Mouse (Mus musculus) embryonic facial prominence, embryonic 14.5 days (tissue): ENCODE measurements around the gene Bpi. TPM values are rescaled to one million over a fixed set of nuclear protein-coding genes. Genes with fewer than 3 reads are reported as not detected.
A peak's percentile ranks its signal among the peaks of the same experiment; 100 is the strongest.

Experiments
- ATAC-seq: fragments of 200-750 bp; cut with Nextera tagmentation; 2 replicates; pipeline ENCODE4 v1.8.0; 2017; ENCODE audit warnings: low read depth, moderate number of reproducible peaks, moderate TSS enrichment
- DNase-seq: peaks from one replicate; pipeline ENCODE4 v3.0.0-alpha.2; 2015; ENCODE audit warnings: low spot score
- H3K27ac ChIP-seq: fragments of 300-500 bp; sonication (generic); replicated peaks from 2 replicates; pipeline ENCODE4 v1.5.1; 2014; ENCODE audit warnings: low read depth, mild to moderate bottlenecking, low read length, moderate library complexity
- H3K27me3 ChIP-seq: fragments of 300-500 bp; sonication (generic); replicated peaks from 2 replicates; pipeline ENCODE4 v1.6.1; 2014; ENCODE audit warnings: low read length; ENCODE audit not compliant: control insufficient read depth, insufficient read depth
- H3K36me3 ChIP-seq: fragments of 300-500 bp; sonication (generic); 2 replicates; pipeline ENCODE4 v1.6.1; 2014; ENCODE audit warnings: low read length, mixed read lengths; ENCODE audit not compliant: control insufficient read depth, insufficient read depth
- H3K4me1 ChIP-seq: fragments of 300-500 bp; sonication (generic); 2 replicates; pipeline ENCODE4 v1.6.1; 2014; ENCODE audit warnings: antibody characterized with exemption, low read length; ENCODE audit not compliant: control insufficient read depth, insufficient read depth
- H3K4me2 ChIP-seq: fragments of 300-500 bp; sonication (generic); 2 replicates; pipeline ENCODE4 v1.6.1; 2014; ENCODE audit warnings: low read depth, mild to moderate bottlenecking, low read length, moderate library complexity, mixed read lengths
- H3K4me3 ChIP-seq: fragments of 300-500 bp; sonication (generic); 2 replicates; pipeline ENCODE4 v1.5.1; 2014; ENCODE audit warnings: low read depth, mild to moderate bottlenecking, low read length
- H3K9ac ChIP-seq: fragments of 300-500 bp; sonication (generic); 2 replicates; pipeline ENCODE4 v1.6.1; 2014; ENCODE audit warnings: low read depth, mild to moderate bottlenecking, low read length, moderate library complexity, mixed read lengths
- H3K9me3 ChIP-seq: fragments of 300-500 bp; sonication (generic); 2 replicates; pipeline ENCODE4 v1.6.1; 2016; ENCODE audit warnings: low read length; ENCODE audit not compliant: control insufficient read depth
- WGBS: fragments of 180-500 bp; shearing (Covaris S2); extraction: QIAGEN DNeasy Blood & Tissue Kit; methylation state at CpG from one replicate; pipeline ENCODE4 v1.1.7; 2014; 5-methylcytosine and 5-hydroxymethylcytosine counted together
- polyA plus RNA-seq: library from polyadenylated mRNA; unstranded; fragments of >200 nt; fragmentation: Nextera tagmentation; extraction: Ambion mirVana; gene quantifications from 2 replicates; pipeline ENCODE4 v1.2.1, GENCODE M21; 2014

Bpi gene
- not detected in 2 replicates for polyA plus RNA-seq

- no peaks in the 10 kb centered on the region for H3K36me3 ChIP-seq
- no peak within 1 kb of the TSS for H3K4me3 ChIP-seq
- H3K27me3 ChIP-seq, result no peaks in the 10 kb centered on the region
- 0 out of 2 replicates have a peak, but pooled peaks have one; percentile 50 for ATAC-seq
- DNase-seq, result peak; percentile 19
- H3K27ac ChIP-seq, result 0 out of 2 replicates have a peak within 1 kb of the TSS, but pooled peaks have one; percentile 34
- H3K9me3 ChIP-seq, result no peaks in the 10 kb centered on the region
- H3K9ac ChIP-seq, result no peak within 1 kb of the TSS; the same call in 1 of the 2 replicates
- peak within 1 kb of the TSS; percentile 32 for H3K4me2 ChIP-seq
- peaks cover 16% of the 10 kb centered on the region for H3K4me1 ChIP-seq
- WGBS, result 55% methylated on average over 16 of the region's 18 CpGs
Measured at GRCm38 (mm10) chr2:158258005-158258418, at the start of gene Bpi. TSS of gene Bpi (plus strand) at chr2:158258094.

GRCm38 (mm10) chr2:158209776-158210175 is 48.1 kb upstream of the Bpi start:
- H3K9ac ChIP-seq, result no peak overlapping the region
- no peak overlapping the region for H3K4me2 ChIP-seq
- H3K36me3 ChIP-seq, result no peaks in the 10 kb centered on the region
- H3K27ac ChIP-seq, result no peak overlapping the region
- H3K4me1 ChIP-seq, result no peaks in the 10 kb centered on the region; the same call in 1 of the 2 replicates
- ATAC-seq (no peak), DNase-seq (no peak)
- WGBS, result 38% methylated on average over 9 of the region's 9 CpGs
- H3K4me3 ChIP-seq, result no peak overlapping the region
- H3K9me3 ChIP-seq, result no peaks in the 10 kb centered on the region
- no peaks in the 10 kb centered on the region for H3K27me3 ChIP-seq

GRCm38 (mm10) chr2:158210503-158210902 is 47.4 kb upstream of the Bpi start:
- no peak for DNase-seq
- ATAC-seq, result no peak
- no peaks in the 10 kb centered on the region for H3K9me3 ChIP-seq
- no peaks in the 10 kb centered on the region for H3K27me3 ChIP-seq
- no peak overlapping the region for H3K9ac ChIP-seq
- H3K4me1 ChIP-seq, result peaks cover 2% of the 10 kb centered on the region; the same call in 1 of the 2 replicates
- WGBS, result 37% methylated on average over 4 of the region's 4 CpGs
- no peak overlapping the region for H3K4me3 ChIP-seq
- no peak overlapping the region for H3K4me2 ChIP-seq
- no peaks in the 10 kb centered on the region for H3K36me3 ChIP-seq
- no peak overlapping the region for H3K27ac ChIP-seq

GRCm38 (mm10) chr2:158210958-158211357 is 46.9 kb upstream of the Bpi start:
- H3K4me3 ChIP-seq, result no peak overlapping the region
- DNase-seq, result peak; percentile 36
- no peak for ATAC-seq
- no peaks in the 10 kb centered on the region for H3K9me3 ChIP-seq
- H3K36me3 ChIP-seq, result no peaks in the 10 kb centered on the region
- peaks cover 4% of the 10 kb centered on the region; the same call in 1 of the 2 replicates for H3K4me1 ChIP-seq
- H3K27me3 ChIP-seq, result no peaks in the 10 kb centered on the region
- no peak overlapping the region for H3K27ac ChIP-seq
- 32% methylated on average over 9 of the region's 10 CpGs for WGBS
- peak overlapping the region; percentile 16; the same call in 1 of the 2 replicates for H3K4me2 ChIP-seq
- H3K9ac ChIP-seq, result no peak overlapping the region

- 69% methylated on average over 4 of the region's 4 CpGs for WGBS
- H3K4me3 ChIP-seq, result no peak overlapping the region
- H3K36me3 ChIP-seq, result no peaks in the 10 kb centered on the region
- H3K9ac ChIP-seq, result no peak overlapping the region
- no peaks in the 10 kb centered on the region for H3K27me3 ChIP-seq
- no peak overlapping the region for H3K27ac ChIP-seq
- no peak for DNase-seq
- peaks cover 4% of the 10 kb centered on the region; the same call in 1 of the 2 replicates for H3K4me1 ChIP-seq
- H3K9me3 ChIP-seq, result no peaks in the 10 kb centered on the region
- ATAC-seq, result no peak
- no peak overlapping the region for H3K4me2 ChIP-seq
Measured at GRCm38 (mm10) chr2:158211764-158212471, 46.0 kb upstream of the Bpi start.

- H3K9ac ChIP-seq, result no peak overlapping the region
- no peaks in the 10 kb centered on the region for H3K27me3 ChIP-seq
- 0 out of 2 replicates have a peak, but pooled peaks cover 4% of the 10 kb centered on the region for H3K4me1 ChIP-seq
- no peak overlapping the region for H3K4me3 ChIP-seq
- H3K9me3 ChIP-seq, result no peaks in the 10 kb centered on the region
- H3K27ac ChIP-seq, result peak overlapping the region; percentile 49
- 41% methylated on average over 9 of the region's 9 CpGs for WGBS
- ATAC-seq (no peak), DNase-seq (peak; percentile 40)
- no peaks in the 10 kb centered on the region; the same call in 1 of the 2 replicates for H3K36me3 ChIP-seq
- H3K4me2 ChIP-seq, result no peak overlapping the region
Measured at GRCm38 (mm10) chr2:158215283-158216117, 42.4 kb upstream of the Bpi start.

- ATAC-seq (no peak), DNase-seq (no peak)
- 89% methylated on average over 7 of the region's 8 CpGs for WGBS
- H3K4me2 ChIP-seq, result no peak overlapping the region
- no peaks in the 10 kb centered on the region for H3K27me3 ChIP-seq
- no peak overlapping the region for H3K27ac ChIP-seq
- no peak overlapping the region for H3K4me3 ChIP-seq
- no peaks in the 10 kb centered on the region for H3K9me3 ChIP-seq
- H3K4me1 ChIP-seq, result 0 out of 2 replicates have a peak, but pooled peaks cover 4% of the 10 kb centered on the region
- no peaks in the 10 kb centered on the region; the same call in 1 of the 2 replicates for H3K36me3 ChIP-seq
- no peak overlapping the region for H3K9ac ChIP-seq
Measured at GRCm38 (mm10) chr2:158216510-158216909, 41.4 kb upstream of the Bpi start.

- ATAC-seq, result no peak
- no peak overlapping the region for H3K27ac ChIP-seq
- no peak overlapping the region for H3K4me3 ChIP-seq
- no peak overlapping the region for H3K4me2 ChIP-seq
- WGBS, result 85% methylated on average over 2 of the region's 2 CpGs
- no peaks in the 10 kb centered on the region for H3K27me3 ChIP-seq
- no peaks in the 10 kb centered on the region; the same call in 1 of the 2 replicates for H3K36me3 ChIP-seq
- no peaks in the 10 kb centered on the region for H3K9me3 ChIP-seq
- no peak for DNase-seq
- H3K4me1 ChIP-seq, result peaks cover 11% of the 10 kb centered on the region
- no peak overlapping the region for H3K9ac ChIP-seq
Measured at GRCm38 (mm10) chr2:158219562-158219961, 38.3 kb upstream of the Bpi start.
